Mouse (Mus musculus) hindbrain, embryonic 14.5 days (tissue): ENCODE data around the gene Fancc. TPM values are rescaled to one million over a fixed set of nuclear protein-coding genes. Genes with fewer than 3 reads are reported as not detected.
"Not testable (repeated sequence)": the region's sequence is repeated elsewhere in the genome, so short reads cannot be mapped to it uniquely, and the experiment has no call there.

Experiments
- ATAC-seq: fragments of 200-750 bp; cut with Nextera tagmentation; 2 replicates; pipeline ENCODE4 v1.8.0; 2017; ENCODE audit warnings: moderate number of reproducible peaks, mild to moderate bottlenecking, moderate TSS enrichment, moderate library complexity; ENCODE audit not compliant: low FRiP score
- DNase-seq: peaks from one replicate; pipeline ENCODE4 v3.0.0-alpha.2; 2015; ENCODE audit warnings: low spot score
- H3K27ac ChIP-seq: fragments of 300-500 bp; sonication (generic); 2 replicates; pipeline ENCODE4 v1.5.1; 2014; ENCODE audit warnings: mild to moderate bottlenecking, moderate library complexity
- H3K27me3 ChIP-seq: fragments of 300-500 bp; sonication (generic); 2 replicates; pipeline ENCODE4 v1.6.1; 2014; ENCODE audit warnings: mild to moderate bottlenecking, low read length, mixed read lengths; ENCODE audit not compliant: control insufficient read depth, insufficient read depth
- H3K36me3 ChIP-seq: fragments of 300-500 bp; sonication (generic); replicated peaks from 2 replicates; pipeline ENCODE4 v1.6.1; 2014; ENCODE audit not compliant: control insufficient read depth, insufficient read depth
- H3K4me1 ChIP-seq: fragments of 300-500 bp; sonication (generic); replicated peaks from 2 replicates; pipeline ENCODE4 v1.6.1; 2014; ENCODE audit warnings: antibody characterized with exemption, low read length, mixed read lengths; ENCODE audit not compliant: control insufficient read depth, insufficient read depth
- H3K4me2 ChIP-seq: fragments of 300-500 bp; sonication (generic); replicated peaks from 2 replicates; pipeline ENCODE4 v1.6.1; 2014; ENCODE audit warnings: mild to moderate bottlenecking, moderate library complexity
- H3K4me3 ChIP-seq: fragments of 300-500 bp; sonication (generic); replicated peaks from 2 replicates; pipeline ENCODE4 v1.5.1; 2014; ENCODE audit warnings: mild to moderate bottlenecking, low read length
- H3K9ac ChIP-seq: fragments of 300-500 bp; sonication (generic); 2 replicates; pipeline ENCODE4 v1.6.1; 2014
- H3K9me3 ChIP-seq: fragments of 300-500 bp; sonication (generic); 2 replicates; pipeline ENCODE4 v1.6.1; 2016; ENCODE audit warnings: low read length; ENCODE audit not compliant: control insufficient read depth
- WGBS: fragments of 180-500 bp; shearing (Covaris S2); extraction: QIAGEN DNeasy Blood & Tissue Kit; methylation state at CpG from one replicate; pipeline ENCODE4 v1.1.7; 2014; 5-methylcytosine and 5-hydroxymethylcytosine counted together
- polyA plus RNA-seq: library from polyadenylated mRNA; unstranded; fragments of >200 nt; fragmentation: Nextera tagmentation; extraction: Ambion mirVana; gene quantifications from 2 replicates; pipeline ENCODE4 v1.2.1, GENCODE M21; 2014

The Fancc gene
- polyA plus RNA-seq, 1 experiment from 2014 or later, result 15.9 TPM

DNA sequence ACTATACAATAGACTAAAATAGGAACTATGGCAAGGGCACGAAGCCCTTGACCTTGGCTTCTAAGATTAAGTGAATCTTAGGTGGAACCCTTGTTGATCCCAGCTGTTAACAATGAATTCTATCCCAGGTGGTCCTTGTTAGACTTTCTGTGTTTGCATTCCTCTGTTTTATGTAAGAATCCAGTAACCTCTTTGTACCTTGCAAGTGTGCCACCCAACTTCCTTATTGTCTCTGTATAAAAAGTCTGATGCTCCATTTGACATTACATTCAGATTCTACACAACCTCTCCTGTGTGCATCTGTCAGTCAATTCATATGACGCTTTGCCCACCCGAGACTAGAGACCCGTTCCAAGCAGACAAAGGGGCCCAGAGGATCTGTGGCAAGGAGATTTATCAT, 143.8 kb downstream of the Fancc start:
- H3K27me3 ChIP-seq, H3K4me1 ChIP-seq, H3K9ac ChIP-seq, H3K36me3 ChIP-seq, DNase-seq, H3K4me2 ChIP-seq, H3K4me3 ChIP-seq, ATAC-seq, H3K27ac ChIP-seq, H3K9me3 ChIP-seq: not testable (repeated sequence)
- 83% methylated on average over 4 of the region's 4 CpGs for WGBS

- ATAC-seq, result no peak
- no peaks in the 10 kb centered on the region for H3K36me3 ChIP-seq
- no peak for DNase-seq
- no peak overlapping the region for H3K9ac ChIP-seq
- H3K4me1 ChIP-seq, result no peaks in the 10 kb centered on the region
- H3K4me3 ChIP-seq, result no peak overlapping the region
- H3K27me3 ChIP-seq, result no peaks in the 10 kb centered on the region
- 93% methylated on average over 4 of the region's 4 CpGs for WGBS
- H3K27ac ChIP-seq, result no peak overlapping the region
- H3K9me3 ChIP-seq, result no peaks in the 10 kb centered on the region
- no peak overlapping the region for H3K4me2 ChIP-seq
Measured at GRCm38 (mm10) chr13:63350076-63350475, 147.0 kb downstream of the Fancc start.

DNA sequence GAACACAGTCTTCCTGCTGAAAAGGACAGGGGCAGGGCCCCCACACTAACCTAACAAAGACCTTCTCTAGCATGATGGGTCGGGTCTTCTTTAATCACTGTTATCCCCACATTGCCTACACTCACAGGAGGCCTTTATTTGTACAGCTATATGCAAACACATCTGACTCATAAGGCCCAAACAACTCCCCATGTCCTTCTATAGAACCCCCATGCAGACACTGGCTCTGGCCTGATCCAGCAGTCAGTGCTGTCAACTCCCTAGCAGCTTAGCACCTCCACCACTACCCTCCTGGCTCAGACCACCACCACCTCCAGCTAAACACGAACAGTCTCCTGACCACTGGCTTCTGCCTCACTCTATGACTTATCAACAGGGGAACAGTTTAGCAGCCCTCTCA, 149.4 kb downstream of the Fancc start:
- H3K36me3 ChIP-seq, result no peaks in the 10 kb centered on the region
- 89% methylated on average over 2 of the region's 2 CpGs for WGBS
- H3K4me2 ChIP-seq, result no peak overlapping the region
- H3K4me3 ChIP-seq, result no peak overlapping the region
- no peak overlapping the region for H3K27ac ChIP-seq
- H3K27me3 ChIP-seq, result no peaks in the 10 kb centered on the region
- no peak overlapping the region for H3K9ac ChIP-seq
- no peaks in the 10 kb centered on the region for H3K9me3 ChIP-seq
- no peak for DNase-seq
- no peaks in the 10 kb centered on the region for H3K4me1 ChIP-seq
- no peak for ATAC-seq

DNA sequence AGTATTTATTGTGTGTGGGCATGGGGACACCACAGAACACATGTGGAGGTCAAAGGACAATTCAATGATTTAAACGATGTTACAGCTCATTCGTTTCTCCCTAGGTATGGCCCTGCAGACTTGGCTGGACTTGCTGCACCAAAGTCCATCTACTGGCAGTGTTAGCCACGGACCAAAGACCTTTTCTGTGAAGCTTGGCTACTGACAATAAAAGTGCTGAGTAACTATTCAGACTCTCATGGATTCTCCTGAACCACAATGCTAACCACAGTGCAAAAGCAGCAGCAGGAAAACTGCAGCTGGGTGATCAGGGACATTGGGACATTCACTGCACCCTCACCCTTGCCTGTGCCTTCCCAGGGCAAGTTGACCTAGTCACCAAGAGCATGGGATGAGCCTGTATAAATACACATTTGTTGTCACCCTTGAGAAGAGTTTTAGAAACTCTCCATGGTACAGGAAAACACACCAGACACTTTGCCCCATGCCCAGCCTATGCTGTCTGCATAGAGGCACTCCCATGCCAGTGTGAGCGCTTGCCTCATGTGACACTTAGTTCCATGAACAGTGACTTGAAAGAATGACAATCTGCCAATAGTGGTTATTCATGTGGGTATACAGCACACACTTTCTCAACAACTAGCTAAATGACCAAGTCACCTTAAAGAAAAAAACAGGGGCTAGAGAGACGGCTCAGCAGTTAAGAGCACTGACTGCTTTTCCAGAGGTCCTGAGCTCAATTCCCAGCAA, 151.4 kb downstream of the Fancc start:
- no peak for ATAC-seq
- WGBS, result 77% methylated on average over 5 of the region's 5 CpGs

GRCm38 (mm10) chr13:63344481-63344880, 152.6 kb downstream of the Fancc start:
- H3K4me1 ChIP-seq, result no peaks in the 10 kb centered on the region
- no peak overlapping the region for H3K4me3 ChIP-seq
- no peaks in the 10 kb centered on the region for H3K27me3 ChIP-seq
- no peak overlapping the region for H3K4me2 ChIP-seq
- no peak overlapping the region for H3K9ac ChIP-seq
- WGBS, result 98% methylated on average over 3 of the region's 3 CpGs
- DNase-seq (no peak), ATAC-seq (no peak)
- no peak overlapping the region for H3K27ac ChIP-seq
- no peaks in the 10 kb centered on the region for H3K36me3 ChIP-seq
- no peaks in the 10 kb centered on the region for H3K9me3 ChIP-seq

More for the DNA sequence above, 151.4 kb downstream of the Fancc start:
- Histone ChIP-seq H3K4me1 (no peaks in the 10 kb centered on the region), H3K4me2 (no peak overlapping the region), H3K27me3 (no peaks in the 10 kb centered on the region), H3K9ac (no peak overlapping the region), H3K9me3 (no peaks in the 10 kb centered on the region), H3K27ac (no peak overlapping the region), H3K4me3 (no peak overlapping the region), H3K36me3 (no peaks in the 10 kb centered on the region)
- DNase-seq, result no peak

GRCm38 (mm10) chr13:63342781-63343180, 154.3 kb downstream of the Fancc start:
- WGBS, result 85% methylated on average over 2 of the region's 2 CpGs
- H3K4me2 ChIP-seq, result no peak overlapping the region

DNA sequence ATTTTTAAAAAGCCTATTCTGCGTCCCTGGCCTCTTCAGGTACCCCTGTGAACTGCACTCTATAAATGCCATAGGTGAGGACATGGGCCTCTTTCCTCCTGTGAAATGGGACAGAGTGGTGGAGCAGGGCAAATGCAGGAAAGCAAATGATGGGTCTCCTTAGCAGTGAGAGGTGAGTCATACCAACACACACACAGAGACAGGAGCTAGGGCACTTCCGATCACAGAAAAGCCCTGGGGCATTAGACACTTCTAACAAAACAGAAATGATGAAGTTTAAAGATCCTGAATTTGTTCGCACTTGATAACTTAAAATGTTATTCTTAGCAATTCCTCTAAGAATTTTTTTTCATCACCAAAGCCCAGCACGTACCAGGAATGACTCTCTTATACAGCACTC, 157.1 kb downstream of the Fancc start:
- ATAC-seq, result no peak
- Histone ChIP-seq H3K9ac (no peak overlapping the region), H3K4me3 (no peak overlapping the region), H3K4me2 (no peak overlapping the region), H3K36me3 (no peaks in the 10 kb centered on the region), H3K27me3 (no peaks in the 10 kb centered on the region), H3K9me3 (no peaks in the 10 kb centered on the region), H3K27ac (no peak overlapping the region), H3K4me1 (peaks cover 10% of the 10 kb centered on the region; the same call in 1 of the 2 replicates)
- WGBS, result 91% methylated on average over 4 of the region's 4 CpGs
- DNase-seq, result no peak

More at GRCm38 (mm10) chr13:63342781-63343180, 154.3 kb downstream of the Fancc start:
- no peaks in the 10 kb centered on the region for H3K27me3 ChIP-seq
- H3K36me3 ChIP-seq, result no peaks in the 10 kb centered on the region
- no peak overlapping the region for H3K4me3 ChIP-seq
- DNase-seq (no peak), ATAC-seq (no peak)
- H3K9ac ChIP-seq, result no peak overlapping the region
- H3K4me1 ChIP-seq, result peaks cover 1% of the 10 kb centered on the region; the same call in 1 of the 2 replicates
- no peaks in the 10 kb centered on the region for H3K9me3 ChIP-seq
- H3K27ac ChIP-seq, result no peak overlapping the region

- H3K36me3 ChIP-seq, result no peaks in the 10 kb centered on the region
- no peak for DNase-seq
- H3K4me2 ChIP-seq, result 0 out of 2 replicates have a peak overlapping the region, but pooled peaks have one; percentile 6
- no peaks in the 10 kb centered on the region for H3K27me3 ChIP-seq
- H3K9me3 ChIP-seq, result no peaks in the 10 kb centered on the region
- no peak overlapping the region for H3K9ac ChIP-seq
- no peak overlapping the region for H3K4me3 ChIP-seq
- peak; percentile 37; the same call in 1 of the 2 replicates for ATAC-seq
- H3K4me1 ChIP-seq, result peaks cover 10% of the 10 kb centered on the region; the same call in 1 of the 2 replicates
- no peak overlapping the region for H3K27ac ChIP-seq
- 47% methylated on average over 8 of the region's 8 CpGs for WGBS
Measured at GRCm38 (mm10) chr13:63337239-63337960, 159.7 kb downstream of the Fancc start.

DNA sequence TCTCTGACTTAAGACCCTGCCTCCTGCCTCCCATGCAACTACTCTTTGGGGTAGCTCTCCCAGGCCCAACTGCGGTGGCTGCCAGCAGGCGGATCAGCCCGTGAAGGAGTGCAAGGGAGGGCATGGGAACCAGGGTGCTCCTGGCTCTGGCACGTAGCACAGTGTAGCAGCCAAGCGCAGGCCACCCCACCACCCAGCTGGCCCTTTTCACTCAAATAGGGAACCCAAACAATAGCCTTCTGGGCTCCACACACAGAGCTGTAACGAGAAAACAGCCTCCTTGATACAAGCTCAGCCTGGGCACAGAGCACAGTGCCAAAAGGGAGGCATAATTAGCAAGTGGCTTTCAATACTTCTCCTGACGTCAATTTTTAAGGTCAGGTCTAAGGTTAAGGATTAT, 160.7 kb downstream of the Fancc start:
- Histone ChIP-seq H3K4me3 (no peak overlapping the region), H3K9ac (no peak overlapping the region), H3K4me2 (no peak overlapping the region), H3K9me3 (no peaks in the 10 kb centered on the region), H3K36me3 (no peaks in the 10 kb centered on the region), H3K27me3 (no peaks in the 10 kb centered on the region), H3K4me1 (peaks cover 10% of the 10 kb centered on the region; the same call in 1 of the 2 replicates), H3K27ac (no peak overlapping the region)
- DNase-seq, result no peak
- 24% methylated on average over 7 of the region's 7 CpGs for WGBS
- peak; percentile 91 for ATAC-seq
